9 mouse cellular contexts compared by ENCODE assay signal in genomic region chr13:75236424-75236823, GRCm38 (mm10).
DNase-seq lines count a peak whose midpoint lies in the region; ATAC-seq lines count a peak whose summit lies in the region.
"Had no signal": no experiment of that assay in that cellular context is flagged by ENCODE, and none has a peak within 500 bp of the region (broad histone marks: within the 10 kb centered on the region; RNA-seq: fewer than 3 reads in every experiment).

No protein-coding gene starts in this region.

- no peaks in the 10 kb centered on the region for H3K36me3 ChIP-seq in forebrain, embryonic 14.5 days (ENCODE audit: control insufficient read depth, insufficient read depth, low read length)
- no peaks in the 10 kb centered on the region for H3K36me3 ChIP-seq in forebrain, embryonic 12.5 days (replicated peaks)
- no peaks in the 10 kb centered on the region for H3K36me3 ChIP-seq in midbrain, embryonic 13.5 days
- H3K36me3 ChIP-seq in midbrain, embryonic 11.5 days (ENCODE audit: control insufficient read depth, insufficient read depth, low read length): no peaks in the 10 kb centered on the region
- no peaks in the 10 kb centered on the region for H3K36me3 ChIP-seq in liver, embryonic 12.5 days
- H3K36me3 ChIP-seq: liver, embryonic 15.5 days had no signal

- 47% methylated on average over 2 of the region's 2 CpGs for WGBS in forebrain, embryonic 14.5 days
- WGBS in forebrain, embryonic 12.5 days: 63% methylated on average over 2 of the region's 2 CpGs
- 62% methylated on average over 2 of the region's 2 CpGs for WGBS in midbrain, embryonic 13.5 days
- WGBS in midbrain, embryonic 11.5 days: 80% methylated on average over 2 of the region's 2 CpGs
- 76% methylated on average over 2 of the region's 2 CpGs for WGBS in liver, embryonic 12.5 days (ENCODE audit: insufficient replicate concordance)

- no peak overlapping the region for H3K9ac ChIP-seq in forebrain, embryonic 14.5 days (ENCODE audit: low read length)
- H3K9ac ChIP-seq in forebrain, embryonic 12.5 days: no peak overlapping the region
- H3K9ac ChIP-seq in midbrain, embryonic 13.5 days (replicated peaks): no peak overlapping the region
- no peak overlapping the region for H3K9ac ChIP-seq in midbrain, embryonic 11.5 days (ENCODE audit: low read length)
- no peak overlapping the region for H3K9ac ChIP-seq in liver, embryonic 12.5 days
- H3K9ac ChIP-seq: liver, embryonic 15.5 days had no signal

- no peaks in the 10 kb centered on the region for H3K27me3 ChIP-seq in forebrain, embryonic 14.5 days (replicated peaks; ENCODE audit: control insufficient read depth, insufficient read depth, low read length)
- H3K27me3 ChIP-seq in forebrain, embryonic 12.5 days: no peaks in the 10 kb centered on the region
- no peaks in the 10 kb centered on the region for H3K27me3 ChIP-seq in midbrain, embryonic 13.5 days
- H3K27me3 ChIP-seq in midbrain, embryonic 11.5 days (ENCODE audit: control insufficient read depth, insufficient read depth, low read length): no peaks in the 10 kb centered on the region
- no peaks in the 10 kb centered on the region for H3K27me3 ChIP-seq in liver, embryonic 12.5 days (replicated peaks)
- H3K27me3 ChIP-seq: liver, embryonic 15.5 days had no signal

- H3K4me1 ChIP-seq in forebrain, embryonic 14.5 days (ENCODE audit: control insufficient read depth, insufficient read depth, low read length): no peaks in the 10 kb centered on the region
- no peaks in the 10 kb centered on the region for H3K4me1 ChIP-seq in forebrain, embryonic 12.5 days
- H3K4me1 ChIP-seq in midbrain, embryonic 13.5 days (replicated peaks): no peaks in the 10 kb centered on the region
- H3K4me1 ChIP-seq in midbrain, embryonic 11.5 days (ENCODE audit: control insufficient read depth, insufficient read depth, low read length): no peaks in the 10 kb centered on the region
- H3K4me1 ChIP-seq in liver, embryonic 12.5 days: no peaks in the 10 kb centered on the region
- H3K4me1 ChIP-seq: liver, embryonic 15.5 days had no signal

- no peak overlapping the region for H3K27ac ChIP-seq in forebrain, embryonic 14.5 days (ENCODE audit: low read depth, low read length)
- H3K27ac ChIP-seq in forebrain, embryonic 12.5 days: no peak overlapping the region
- no peak overlapping the region for H3K27ac ChIP-seq in midbrain, embryonic 13.5 days
- no peak overlapping the region for H3K27ac ChIP-seq in midbrain, embryonic 11.5 days (ENCODE audit: low read depth, low read length)
- H3K27ac ChIP-seq in liver, embryonic 12.5 days: no peak overlapping the region
- H3K27ac ChIP-seq: liver, embryonic 15.5 days had no signal

- no peak for ATAC-seq in forebrain, embryonic 14.5 days
- no peak for ATAC-seq in forebrain, embryonic 12.5 days (ENCODE audit: low FRiP score)
- ATAC-seq in midbrain, embryonic 13.5 days: peak; percentile 55; the same call in 1 of the 2 replicates
- no peak for ATAC-seq in midbrain, embryonic 11.5 days (ENCODE audit: low FRiP score)
- ATAC-seq in megakaryocyte-erythroid progenitor cell, adult 5-6 weeks (replicated peaks; ENCODE audit: low FRiP score, low TSS enrichment, poor library complexity, severe bottlenecking): peak; percentile 90
- ATAC-seq in liver, embryonic 12.5 days: no peak
- ATAC-seq in megakaryocyte, adult 5-6 weeks (ENCODE audit: poor library complexity, severe bottlenecking): no peak

- H3K4me3 ChIP-seq in forebrain, embryonic 14.5 days (ENCODE audit: low read depth, low read length): no peak overlapping the region
- no peak overlapping the region for H3K4me3 ChIP-seq in forebrain, embryonic 12.5 days (replicated peaks)
- H3K4me3 ChIP-seq in midbrain, embryonic 13.5 days (replicated peaks): no peak overlapping the region
- H3K4me3 ChIP-seq in midbrain, embryonic 11.5 days (ENCODE audit: low read depth, low read length): no peak overlapping the region
- no peak overlapping the region for H3K4me3 ChIP-seq in liver, embryonic 12.5 days
- H3K4me3 ChIP-seq: liver, embryonic 15.5 days had no signal

- peak; percentile 33 for DNase-seq in forebrain, embryonic 14.5 days (ENCODE audit: low spot score)
- no peak for DNase-seq in midbrain, embryonic 11.5 days (ENCODE audit: low spot score, missing footprints)
- peak; percentile 7 for DNase-seq in heart, postnatal 4 days

- no peak overlapping the region for H3K4me2 ChIP-seq in forebrain, embryonic 14.5 days (ENCODE audit: low read length)
- no peak overlapping the region for H3K4me2 ChIP-seq in forebrain, embryonic 12.5 days
- H3K4me2 ChIP-seq in midbrain, embryonic 13.5 days (replicated peaks): no peak overlapping the region
- H3K4me2 ChIP-seq in midbrain, embryonic 11.5 days: no peak overlapping the region
- H3K4me2 ChIP-seq in liver, embryonic 12.5 days: no peak overlapping the region
- H3K4me2 ChIP-seq: liver, embryonic 15.5 days had no signal

- no peaks in the 10 kb centered on the region for H3K9me3 ChIP-seq in forebrain, embryonic 14.5 days (replicated peaks; ENCODE audit: control insufficient read depth, low read length)
- no peaks in the 10 kb centered on the region for H3K9me3 ChIP-seq in forebrain, embryonic 12.5 days
- no peaks in the 10 kb centered on the region for H3K9me3 ChIP-seq in midbrain, embryonic 13.5 days
- H3K9me3 ChIP-seq in midbrain, embryonic 11.5 days (ENCODE audit: control insufficient read depth, low read length): no peaks in the 10 kb centered on the region
- H3K9me3 ChIP-seq in liver, embryonic 12.5 days (replicated peaks): no peaks in the 10 kb centered on the region
- H3K9me3 ChIP-seq: liver, embryonic 15.5 days had no signal

Comparison
In these comparisons a context has a peak if more than half of its experiments do, and no peak if none do; other contexts are left out.
1. ATAC-seq: peak in midbrain, embryonic 13.5 days (single experiment) and megakaryocyte-erythroid progenitor cell, adult 5-6 weeks (single experiment); none in forebrain, embryonic 14.5 days (single experiment), forebrain, embryonic 12.5 days (single experiment), midbrain, embryonic 11.5 days (single experiment), liver, embryonic 12.5 days (single experiment) and megakaryocyte, adult 5-6 weeks (single experiment).